Mouse (Mus musculus): Measurements from ENCODE around the gene Fam129a.

Gene Fam129a

DNA sequence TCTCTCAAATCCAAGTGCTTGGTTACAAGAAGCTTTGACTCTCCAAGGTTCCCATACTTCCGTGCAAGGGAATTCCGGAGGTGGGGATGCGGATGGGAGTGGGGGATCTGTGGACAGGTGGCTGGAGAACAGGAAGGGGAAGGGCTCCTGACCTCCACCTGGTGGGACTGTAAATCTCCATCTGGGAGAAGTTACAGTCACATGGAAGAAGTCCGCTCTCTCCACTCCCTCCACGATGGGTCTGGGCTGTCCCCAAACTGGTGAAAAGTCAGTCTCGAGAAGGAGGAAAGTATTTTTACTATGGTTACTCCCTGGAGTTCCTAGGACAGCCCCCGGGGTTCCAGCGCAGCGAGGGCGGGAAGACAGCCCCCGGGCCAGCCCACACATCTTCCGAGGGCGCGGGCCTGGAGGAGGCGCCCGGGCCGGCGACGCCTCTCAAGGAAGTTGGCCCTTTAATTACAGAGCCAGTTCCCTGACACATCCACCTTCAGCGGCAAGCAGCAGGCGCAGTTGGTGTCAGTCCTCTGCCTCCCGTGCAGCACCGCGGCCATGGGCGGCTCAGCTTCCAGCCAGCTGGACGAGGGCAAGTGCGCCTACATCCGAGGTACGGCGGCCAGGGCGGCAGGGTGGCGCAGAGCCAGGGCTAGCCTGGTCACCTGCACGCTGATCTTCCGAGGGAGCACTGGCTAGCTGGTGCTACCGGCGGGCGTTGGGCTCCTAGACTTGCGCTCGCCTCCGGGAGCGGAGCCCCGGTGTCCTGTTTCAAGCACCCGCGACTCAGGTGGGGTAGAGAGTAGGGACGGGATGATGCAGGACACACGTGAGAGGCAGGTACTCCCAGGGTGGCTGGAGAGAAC, at the start of gene Fam129a:
Gene Fam129a, plus strand, starts transcription at position 206 of the 857 bp plus-strand sequence.
- DNase-seq (ENCODE audit: low read depth in 2 of 2, low spot score in 2 of 2) = peak; percentile 25 to 34

DNA sequence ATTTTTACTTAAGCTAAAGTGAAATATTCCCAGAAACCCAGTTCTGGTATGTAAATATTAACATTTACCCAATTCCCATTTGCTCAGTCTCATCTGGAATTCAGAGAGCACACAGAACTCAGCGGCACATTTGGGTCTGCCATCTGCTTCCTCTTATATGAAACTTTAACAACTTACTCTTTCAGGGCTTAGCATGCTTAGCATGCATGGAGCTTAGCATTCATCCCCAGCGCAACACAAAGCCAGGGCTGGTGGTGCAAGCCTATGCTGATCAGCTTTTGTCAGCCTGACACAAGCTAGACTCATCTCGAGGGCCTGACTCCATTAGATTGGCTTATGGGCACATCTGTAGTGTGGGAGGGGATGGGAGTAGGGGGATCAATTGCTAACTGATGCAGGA, 44.3 kb upstream of the Fam129a start:
- DNase-seq (ENCODE audit: low read depth in 2 of 2, low spot score in 2 of 2) = no peak

DNA sequence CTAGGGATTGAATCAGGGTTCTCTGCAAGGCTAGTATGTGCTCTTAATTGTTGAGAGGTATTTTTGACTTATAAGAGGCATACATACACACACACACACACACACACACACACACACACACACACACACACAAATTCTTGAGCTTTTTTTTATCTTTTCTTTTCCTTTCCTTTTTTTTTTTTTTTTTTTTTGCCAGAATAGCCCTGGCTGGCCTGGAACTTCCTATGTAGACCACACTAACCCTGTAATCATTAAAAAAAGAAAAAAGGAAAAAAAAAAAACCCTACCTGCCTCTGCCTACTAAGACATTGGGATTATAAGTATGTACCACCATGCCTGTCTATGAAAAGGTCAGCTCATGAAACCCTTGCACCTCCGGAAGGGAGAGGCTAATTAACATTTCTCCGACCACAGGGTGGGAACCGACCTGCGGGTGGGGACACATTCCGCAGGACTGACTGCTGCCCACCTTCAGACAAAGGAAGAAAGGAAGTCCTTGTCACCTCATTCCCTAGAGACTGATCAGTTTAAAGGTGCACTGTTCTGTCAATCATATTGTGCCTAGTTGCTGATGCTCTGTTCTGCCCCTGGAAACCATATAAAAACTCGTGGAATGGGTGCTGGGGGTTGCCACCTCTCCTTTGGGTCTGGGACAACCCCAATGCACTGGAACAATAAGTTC, 27.0 kb upstream of the Fam129a start:
- no peak for DNase-seq (ENCODE audit: low read depth in 2 of 2, low spot score in 2 of 2)

DNA sequence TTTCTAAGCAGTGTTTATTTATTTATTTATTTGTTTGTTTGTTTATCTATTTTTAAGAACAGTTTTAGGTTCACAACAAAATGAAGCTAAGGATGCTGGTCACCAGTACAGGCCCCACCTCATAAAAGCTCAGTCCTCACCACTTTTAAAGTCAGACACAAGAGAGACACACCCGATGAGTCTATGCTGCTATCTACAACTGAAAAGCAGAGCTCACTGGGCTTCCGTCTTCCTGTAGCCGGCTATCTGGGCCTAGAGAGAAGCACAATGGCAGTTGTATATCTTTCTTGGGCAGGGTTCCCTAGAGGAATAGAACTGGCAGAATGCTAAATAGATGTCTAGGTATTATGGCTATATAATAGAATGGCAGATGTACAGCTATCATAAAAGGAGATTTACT, 26.4 kb upstream of the Fam129a start:
- no peak for DNase-seq (ENCODE audit: low read depth in 2 of 2, low spot score in 2 of 2)

DNA sequence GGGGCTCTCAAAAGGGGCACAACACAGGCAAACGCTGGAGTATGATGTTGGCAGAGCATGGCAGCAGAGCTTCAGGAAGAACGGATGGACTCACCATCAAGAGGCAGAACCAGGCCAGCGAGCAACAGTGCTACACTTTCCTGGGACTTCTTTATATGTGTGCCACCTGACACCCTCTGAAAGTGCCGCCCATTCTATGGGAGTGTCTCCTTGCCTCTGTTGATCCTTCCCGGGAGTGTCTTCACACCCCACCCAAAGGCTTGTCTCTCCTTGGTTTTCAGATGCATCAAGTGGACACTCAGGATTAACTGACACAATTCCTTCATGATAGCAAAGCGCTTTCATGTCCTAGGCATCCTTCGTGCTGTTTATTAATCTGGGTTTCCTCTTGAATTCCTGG, 25.4 kb upstream of the Fam129a start:
- DNase-seq (ENCODE audit: low read depth in 2 of 2, low spot score in 2 of 2) = no peak

DNA sequence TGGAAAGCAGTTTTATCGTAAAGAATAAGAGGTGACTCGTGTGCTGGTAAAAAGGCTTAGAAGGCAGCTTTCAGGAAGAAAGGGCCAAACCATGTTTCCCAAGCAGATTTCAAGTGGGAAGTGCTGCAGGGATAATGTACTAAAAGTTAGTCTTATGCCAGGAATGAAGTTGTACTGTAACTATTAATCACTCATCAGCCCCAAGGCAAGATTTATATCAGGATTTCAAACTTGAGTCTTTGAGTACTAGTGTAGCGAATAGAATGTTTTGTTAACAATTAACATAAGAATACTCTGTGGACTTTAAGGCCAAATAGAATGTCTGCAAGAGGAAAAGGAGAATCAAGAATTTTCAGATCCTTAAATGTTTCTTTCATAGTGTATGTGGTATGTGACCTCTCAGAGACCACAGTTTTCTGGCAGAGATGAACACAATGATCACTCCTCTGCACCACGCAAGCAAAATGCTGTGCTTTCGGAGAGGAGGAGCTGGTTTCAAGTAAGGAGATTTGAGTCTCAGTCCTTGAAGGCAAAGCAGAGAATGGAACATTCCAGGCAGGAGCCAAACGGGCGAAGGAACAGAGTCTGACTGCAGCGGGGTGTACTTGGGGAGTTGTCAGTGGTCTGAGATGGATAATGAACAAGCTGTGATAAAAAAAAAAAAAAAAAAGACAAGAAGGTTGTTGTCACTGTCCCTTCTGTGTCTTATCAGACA, 21.9 kb upstream of the Fam129a start:
- no peak for DNase-seq (ENCODE audit: low read depth in 2 of 2, low spot score in 2 of 2)

DNA sequence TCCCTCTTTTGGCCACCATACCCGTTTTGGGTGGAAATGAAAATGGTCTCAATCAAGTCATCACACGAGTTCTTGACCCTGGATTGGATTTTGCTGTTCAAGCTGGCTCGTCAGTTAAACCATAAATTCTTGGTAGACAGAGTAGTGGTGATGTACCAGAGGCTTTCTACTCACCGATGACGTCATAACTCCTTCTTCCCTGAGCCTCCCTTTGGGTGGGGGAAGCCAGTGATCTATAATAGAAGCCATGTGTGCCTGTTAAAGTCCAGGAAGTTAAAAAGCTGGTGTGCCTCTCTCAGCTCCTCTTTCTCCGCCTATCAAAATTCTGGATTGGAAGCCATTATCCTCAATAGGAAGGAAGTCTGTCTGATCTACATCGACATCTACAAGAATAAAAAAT, 21.2 kb upstream of the Fam129a start:
- DNase-seq (ENCODE audit: low read depth in 2 of 2, low spot score in 2 of 2) = no peak

DNA sequence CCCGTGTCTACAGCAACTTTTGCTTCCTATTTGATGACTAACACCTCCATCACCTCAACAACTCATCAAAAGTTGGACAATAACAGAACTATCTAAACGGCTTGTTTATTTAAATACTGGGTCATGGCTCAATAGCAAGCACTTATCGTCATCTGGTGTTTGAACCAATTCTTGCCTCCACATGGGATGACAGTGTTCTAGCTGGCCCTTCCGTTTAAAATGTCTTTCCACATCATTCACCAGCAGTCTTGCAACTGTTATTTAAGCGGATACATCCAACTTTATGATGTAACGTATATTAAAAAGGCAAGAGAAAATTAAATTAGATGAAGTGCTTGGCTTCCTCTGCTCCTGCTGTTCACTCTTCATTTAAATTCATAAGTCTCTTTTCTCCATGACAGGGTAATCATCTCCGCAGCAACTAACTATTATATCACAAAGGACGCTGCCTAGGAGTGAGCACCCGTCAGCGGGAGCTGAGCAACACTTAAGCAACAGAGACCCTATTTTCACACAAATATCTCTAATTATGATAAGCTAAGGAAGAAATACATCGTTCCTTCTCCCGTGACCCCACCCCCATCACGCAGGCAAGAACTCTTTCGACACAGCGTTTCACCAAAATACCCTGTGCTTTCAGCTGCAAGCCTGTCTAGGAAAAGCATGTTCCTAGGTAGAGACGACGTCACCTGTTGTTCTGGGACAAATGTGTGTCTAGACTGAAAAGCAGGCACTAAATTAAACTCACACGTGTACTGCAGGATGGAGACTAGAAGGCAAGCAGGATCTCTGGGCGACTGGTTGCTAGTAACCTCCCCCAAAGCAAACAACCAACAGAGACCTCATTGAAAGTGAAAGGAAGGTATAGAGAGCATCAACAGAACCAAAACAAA, 20.2 kb upstream of the Fam129a start:
- no peak for DNase-seq (ENCODE audit: low read depth in 2 of 2, low spot score in 2 of 2)

DNA sequence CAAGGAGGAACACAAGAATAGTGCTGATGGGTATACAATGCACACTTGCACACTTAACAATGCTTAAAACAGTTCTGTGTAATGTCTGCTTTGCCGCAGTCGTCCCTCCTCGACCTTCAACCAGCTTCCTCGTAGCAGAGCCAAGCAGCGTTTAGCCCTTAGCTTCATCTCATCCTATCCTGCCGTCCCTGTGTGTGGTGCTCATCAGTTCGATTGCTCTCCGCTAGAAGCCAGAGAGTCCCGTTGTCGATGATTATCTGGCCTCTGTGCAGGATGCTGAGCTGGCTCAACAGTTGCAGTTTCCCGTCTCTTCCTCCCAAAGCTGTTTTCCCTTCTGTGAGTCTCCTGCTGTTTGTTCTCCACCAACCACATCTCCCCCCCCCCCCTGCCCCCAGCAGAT, 10.4 kb upstream of the Fam129a start:
- DNase-seq (ENCODE audit: low read depth in 2 of 2, low spot score in 2 of 2) = no peak

DNA sequence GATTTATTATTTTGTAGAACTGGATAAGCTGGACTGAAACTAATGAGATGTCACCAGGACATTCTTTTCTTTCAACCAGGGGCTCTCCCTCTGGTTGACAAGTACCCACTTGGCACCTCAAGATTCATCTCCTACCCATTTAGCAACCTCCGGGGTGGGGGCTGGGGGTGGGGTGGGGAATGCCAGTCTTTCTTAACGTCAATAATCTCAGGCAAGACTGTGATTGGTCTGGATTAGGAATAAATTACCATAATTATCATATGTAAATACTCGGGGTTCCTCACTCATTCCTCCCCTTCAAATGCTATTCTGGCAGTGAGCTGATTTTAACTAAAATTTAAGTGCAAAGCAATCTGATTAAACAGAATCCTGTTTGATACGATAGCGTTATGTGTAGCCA, 7.6 kb upstream of the Fam129a start:
- DNase-seq (ENCODE audit: low read depth in 2 of 2, low spot score in 2 of 2) = no peak

DNA sequence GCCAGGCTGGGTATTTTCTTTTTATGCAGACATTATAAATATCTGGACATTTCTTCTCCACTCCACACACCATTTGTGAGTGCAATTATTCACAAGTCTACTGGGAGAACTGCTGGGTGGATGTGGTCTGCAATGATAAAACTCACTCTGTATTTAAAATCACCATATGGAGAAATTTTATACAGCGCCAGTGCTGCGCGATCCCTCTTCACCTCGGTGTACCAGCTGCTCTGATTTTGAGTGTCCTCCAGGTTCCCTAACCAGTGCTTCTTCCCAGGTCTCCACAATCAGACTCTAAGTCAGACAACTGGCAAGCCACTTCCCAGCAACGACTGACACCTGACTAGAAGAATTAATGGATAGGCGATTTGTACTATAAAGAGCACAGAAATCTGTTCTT, 7.1 kb upstream of the Fam129a start:
- DNase-seq (ENCODE audit: low read depth in 2 of 2, low spot score in 2 of 2) = no peak

DNA sequence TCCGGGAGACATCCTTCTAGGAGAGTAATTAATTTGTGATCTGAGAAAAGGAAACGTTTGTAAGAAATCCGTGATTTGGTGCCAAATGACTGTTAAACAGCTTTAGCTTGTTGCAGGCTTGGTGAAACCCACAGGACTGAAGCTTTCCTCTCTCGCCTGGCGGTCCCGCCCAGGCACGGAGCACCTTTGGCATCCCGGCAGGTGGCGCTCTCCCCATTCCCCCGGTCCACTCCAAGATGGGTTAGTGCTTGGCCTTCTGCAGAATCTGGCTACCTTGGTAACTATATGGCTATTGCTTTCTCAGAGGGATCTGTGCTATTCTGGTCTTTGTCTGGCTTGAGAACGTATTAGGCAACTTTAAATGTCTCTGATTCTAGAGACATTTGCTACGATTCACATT, 6.6 kb upstream of the Fam129a start:
- DNase-seq (ENCODE audit: low read depth in 2 of 2, low spot score in 2 of 2) = peak; percentile 44 to 64

DNA sequence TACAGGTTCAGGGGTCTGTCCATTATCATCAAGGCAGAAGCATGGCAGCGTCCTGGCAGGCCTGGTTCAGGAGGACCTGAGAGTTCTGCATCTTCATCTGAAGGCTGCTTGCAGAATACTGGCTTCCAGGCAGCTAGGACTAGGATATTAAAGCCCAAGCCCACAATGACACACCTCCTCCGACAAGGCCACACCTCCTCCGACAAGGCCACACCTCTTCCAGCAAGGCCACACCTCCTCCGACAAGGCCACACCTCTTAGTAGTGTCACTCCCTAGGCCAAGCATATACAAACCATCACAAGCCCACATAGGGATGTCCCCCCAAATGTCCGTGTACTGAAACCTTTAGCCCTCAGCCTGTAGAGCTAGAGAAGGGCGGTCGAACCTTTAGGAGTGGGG, 2.3 kb upstream of the Fam129a start:
- no peak for DNase-seq (ENCODE audit: low read depth in 2 of 2, low spot score in 2 of 2)

DNA sequence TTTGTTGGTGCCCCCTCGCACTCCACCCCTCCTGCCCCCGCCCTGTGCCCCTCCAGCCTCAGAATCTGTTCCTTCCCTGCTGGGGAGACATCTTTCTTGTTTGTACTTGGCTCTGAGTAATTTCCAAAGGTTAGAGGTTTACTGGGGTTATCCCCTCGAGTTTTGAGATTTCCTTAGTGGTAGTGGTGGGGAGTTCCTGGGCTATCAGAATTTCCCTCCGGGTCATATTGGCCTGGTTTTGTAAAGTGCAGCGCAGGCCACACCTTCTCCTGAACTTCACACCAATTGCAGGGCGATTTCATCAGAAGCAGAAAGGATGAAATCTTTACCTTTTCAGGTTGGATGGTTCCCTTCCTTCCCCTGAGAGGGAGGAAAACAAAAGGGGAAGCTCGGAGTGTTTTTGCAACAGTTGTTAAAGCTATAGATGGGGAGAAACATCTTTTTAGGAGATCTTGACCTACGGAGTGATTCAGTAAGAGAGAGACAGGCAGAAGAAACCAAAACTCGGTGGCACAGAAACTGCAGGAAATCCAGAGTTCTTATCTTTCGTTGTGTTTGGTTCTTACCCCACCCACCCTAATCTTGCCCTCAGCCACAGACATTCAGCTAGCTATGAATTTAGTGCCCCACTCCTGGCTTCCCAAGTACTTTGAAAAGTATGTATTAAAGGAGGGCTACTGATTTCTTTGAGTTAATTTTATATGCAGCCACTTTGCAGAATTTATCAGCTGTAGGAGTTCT, 1.0 kb downstream of the Fam129a start:
- DNase-seq (ENCODE audit: low read depth in 2 of 2, low spot score in 2 of 2) = no peak

DNA sequence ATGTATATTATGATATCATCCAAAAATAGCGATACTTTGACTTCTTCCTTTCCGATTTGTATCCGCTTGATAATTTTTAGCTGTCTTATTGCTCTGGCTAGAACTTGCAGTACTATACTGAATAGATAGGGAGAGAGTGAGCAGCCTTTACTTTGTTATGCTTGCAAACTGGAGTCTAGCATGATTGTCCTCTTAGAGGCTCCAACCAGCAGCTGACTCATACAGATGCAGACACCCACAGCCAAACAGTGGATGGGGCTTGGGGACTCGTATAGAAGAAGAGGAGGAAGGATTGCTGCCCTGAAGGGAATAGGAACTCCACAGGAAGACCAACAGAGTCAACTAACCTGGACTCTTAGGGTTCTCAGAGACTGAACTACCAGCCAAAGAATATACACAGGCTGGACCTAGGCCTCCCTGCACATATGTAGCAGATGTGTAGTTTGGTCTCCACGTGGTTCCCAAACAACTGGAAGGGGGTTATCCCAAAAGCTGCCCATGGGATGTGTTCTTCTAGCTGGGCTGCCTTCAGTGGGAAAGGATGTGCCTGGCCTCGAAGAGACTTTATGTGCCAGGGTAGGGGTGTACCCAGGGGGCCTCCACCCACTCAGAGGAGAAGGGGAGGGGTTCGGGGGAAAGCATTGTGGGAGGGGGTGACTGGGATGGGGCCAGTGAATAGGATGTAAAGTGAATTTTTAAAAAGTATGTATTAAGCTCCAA, 1.8 kb downstream of the Fam129a start:
- no peak for DNase-seq (ENCODE audit: low read depth in 2 of 2, low spot score in 2 of 2)

DNA sequence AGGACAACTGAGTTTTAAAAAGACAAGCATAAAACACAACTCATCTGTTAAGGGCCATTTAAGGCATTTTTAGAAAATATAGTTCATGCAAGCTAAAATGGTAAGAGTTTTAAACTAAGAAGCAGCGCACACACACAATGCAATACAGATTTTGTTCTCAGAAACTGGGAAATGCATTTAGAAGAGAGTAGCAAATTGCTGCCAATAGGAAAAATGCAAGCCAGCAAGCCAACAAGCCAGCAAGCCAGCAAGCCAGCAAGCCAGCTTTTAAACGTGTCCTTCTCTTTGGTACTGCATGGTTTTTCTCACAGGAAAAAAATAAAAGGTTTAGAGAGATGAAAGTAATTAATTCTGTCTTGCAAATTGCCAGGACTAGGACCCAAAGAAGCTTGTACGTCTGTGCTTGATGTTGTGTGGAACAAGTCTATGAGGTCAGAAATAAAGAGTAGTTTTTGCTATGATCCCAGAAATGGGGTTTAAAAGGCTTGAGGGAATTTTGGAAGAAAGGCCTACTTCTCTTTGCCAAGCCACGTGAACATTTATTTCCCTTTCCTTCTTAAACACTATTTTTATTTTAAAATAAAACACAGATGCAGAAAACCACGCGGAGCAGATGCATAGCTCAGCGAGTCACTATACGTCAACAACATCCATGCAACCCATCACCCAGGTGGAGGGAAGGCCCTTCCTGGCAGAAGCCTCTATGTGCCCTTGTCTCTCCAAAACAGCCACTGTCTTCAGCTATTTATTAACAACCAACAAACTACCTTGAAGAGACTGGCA, 9.4 kb downstream of the Fam129a start:
- DNase-seq (ENCODE audit: low read depth in 2 of 2, low spot score in 2 of 2) = no peak

DNA sequence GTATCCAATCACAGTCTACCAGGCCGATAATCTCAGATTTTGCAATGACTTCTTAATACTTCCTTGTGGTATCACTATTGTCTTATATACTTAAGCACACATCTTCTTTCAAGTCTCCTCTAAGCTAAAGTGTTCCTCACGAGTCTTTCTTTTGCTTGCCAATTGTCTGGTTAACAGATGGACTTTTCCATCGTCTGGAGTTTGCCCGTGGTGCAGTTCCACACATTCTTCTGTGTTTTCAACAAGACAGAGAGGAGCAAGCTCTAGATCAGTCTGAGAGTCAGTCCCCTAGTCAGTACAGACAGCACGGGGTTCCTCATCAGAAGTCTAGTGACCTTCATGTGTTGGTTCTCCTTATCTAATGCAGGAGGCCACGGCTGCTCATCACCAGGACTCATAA, 10.5 kb downstream of the Fam129a start:
- DNase-seq (ENCODE audit: low read depth in 2 of 2, low spot score in 2 of 2) = no peak

DNA sequence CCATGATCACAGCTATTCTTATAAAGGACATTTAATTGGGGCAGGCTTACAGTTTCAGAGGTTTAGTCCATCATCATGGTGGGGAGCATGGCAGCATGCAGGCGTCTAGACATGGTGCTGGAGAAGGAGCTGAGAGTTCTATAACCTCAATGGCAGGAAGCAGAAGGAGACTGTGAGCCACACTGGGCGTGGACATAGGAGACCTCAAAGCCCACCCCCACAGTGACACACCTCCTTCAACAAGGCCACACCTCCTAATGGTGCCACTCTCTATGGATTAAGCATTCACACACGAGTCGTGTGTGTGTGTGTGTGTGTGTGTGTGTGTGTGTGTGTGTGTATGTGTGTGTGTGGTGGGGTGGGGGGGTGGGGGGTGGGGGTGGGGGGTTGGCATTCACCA, 11.0 kb downstream of the Fam129a start:
- DNase-seq (ENCODE audit: low read depth in 2 of 2, low spot score in 2 of 2) = no peak

Measured in CD8-positive naive resting alpha-beta T cell, adult 2 months (primary cell).